Mouse (Mus musculus): Measurements from ENCODE around the gene Gm20388. TPM values are rescaled to one million over a fixed set of nuclear protein-coding genes. Genes with fewer than 3 reads are reported as not detected.
"Not testable (repeated sequence)": the region's sequence is repeated elsewhere in the genome, so short reads cannot be mapped to it uniquely, and the experiment has no call there.

Gm20388 gene
- polyA plus RNA-seq, 1 experiment from 2014 or later = not detected

DNA sequence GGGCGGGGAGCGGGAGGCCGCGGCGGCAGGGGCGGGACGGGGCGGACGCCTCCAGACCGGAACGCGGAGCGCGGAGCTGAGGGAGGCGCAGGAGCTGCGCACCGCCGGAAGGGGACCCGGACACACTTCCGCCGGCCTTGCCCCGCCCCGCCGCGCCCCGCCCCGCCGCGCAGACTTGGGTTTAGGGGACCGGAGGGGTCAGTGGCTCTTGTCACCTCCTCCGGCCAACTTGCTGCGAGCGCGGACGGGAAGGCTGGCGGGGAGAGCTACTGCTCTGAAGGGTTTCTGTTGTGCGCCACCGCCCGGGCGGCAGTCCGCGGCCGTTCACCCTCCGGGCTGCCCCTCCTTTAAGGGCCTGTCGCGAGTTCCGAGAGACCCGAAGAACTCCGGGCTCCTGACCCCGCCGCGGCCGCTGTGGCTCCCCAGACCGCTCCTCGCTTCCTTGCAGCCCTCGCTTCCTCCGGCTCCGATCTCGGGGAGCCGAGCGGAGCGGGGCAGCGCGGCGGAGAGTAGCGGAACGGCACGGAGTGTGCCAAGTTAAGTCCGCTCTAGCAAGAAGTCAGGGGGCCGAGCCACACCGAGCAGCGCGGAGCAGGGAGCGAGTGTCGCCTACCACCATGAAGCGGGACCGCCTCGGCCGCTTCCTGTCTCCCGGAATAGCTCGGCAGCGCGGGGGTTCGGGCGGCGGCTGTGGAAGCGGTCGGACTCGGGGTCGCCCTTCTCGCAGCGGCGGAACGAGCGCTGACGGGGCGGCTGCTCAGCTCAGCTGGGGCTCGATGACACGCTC lies 3343.7 kb downstream of the Gm20388 start, which contains the start of the genes Zfp276 and Vps9d1:
Gene Zfp276 (plus strand): TSS at position 97 of the 787 bp plus-strand sequence.
Gene Vps9d1 (minus strand): TSS at position 250 of the 787 bp plus-strand sequence.
- TF ChIP-seq EP300 (optimal IDR thresholded peaks at IDR 0.05) (no peak), CTCF (IDR thresholded peaks at IDR 0.05; ENCODE audit: low read depth) (no peak; the same call in 1 of the 2 replicates)
- Histone ChIP-seq H3K27ac (replicated peaks) (peak within 1 kb of the TSS; percentile 94), H3K4me3 (ENCODE audit: low read depth, low read length) (peak within 1 kb of the TSS; percentile 97), H3K36me3 (ENCODE audit: control insufficient read depth, insufficient read depth, low read length) (peaks cover 27% of the 10 kb centered on the region), H3K27me3 (ENCODE audit: control insufficient read depth, insufficient read depth, low read length) (no peaks in the 10 kb centered on the region), H3K4me2 (replicated peaks; ENCODE audit: low read depth) (peak within 1 kb of the TSS; percentile 94), H3K4me1 (replicated peaks; ENCODE audit: control insufficient read depth, insufficient read depth) (no peaks in the 10 kb centered on the region; the same call in none of the 2 replicates), H3K9ac (ENCODE audit: low read length) (peak within 1 kb of the TSS; percentile 96), H3K9me3 (ENCODE audit: control insufficient read depth, low read length) (no peaks in the 10 kb centered on the region)
- DNase-seq (ENCODE audit: low spot score) (peak; percentile 89), ATAC-seq (ENCODE audit: low FRiP score, low TSS enrichment) (peak; percentile 96)
- under 1% methylated on average over 82 of the region's 99 CpGs for WGBS

DNA sequence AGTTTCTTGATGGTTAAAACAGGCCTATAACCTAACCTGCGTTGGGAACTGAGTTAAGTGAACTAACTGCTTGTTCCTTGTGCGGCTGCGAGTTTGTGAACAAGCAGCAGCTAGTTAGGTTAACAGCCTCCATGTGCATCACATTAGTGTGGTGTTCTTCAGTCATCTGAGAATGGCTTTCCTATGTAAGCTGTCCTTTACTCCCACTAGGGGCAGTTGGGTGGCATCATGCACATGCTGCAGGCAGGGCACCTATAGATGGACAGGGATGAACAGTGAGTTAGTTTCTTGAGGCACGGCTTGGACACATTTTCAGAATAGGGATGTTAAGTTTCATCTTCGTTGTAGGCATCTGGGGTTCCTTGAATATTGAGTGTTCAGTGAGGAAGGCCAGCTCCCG lies 3344.5 kb downstream of the Gm20388 start:
- whole genome bisulfite sequencing = 63% methylated on average over 6 of the region's 6 CpGs
- H3K4me1 ChIP-seq (replicated peaks; ENCODE audit: control insufficient read depth, insufficient read depth) = no peaks in the 10 kb centered on the region; the same call in none of the 2 replicates
- no peak overlapping the region for H3K27ac ChIP-seq (replicated peaks)
- peak overlapping the region; percentile 96 for H3K9ac ChIP-seq (ENCODE audit: low read length)
- H3K9me3 ChIP-seq (ENCODE audit: control insufficient read depth, low read length) = no peaks in the 10 kb centered on the region
- TF ChIP-seq EP300 (optimal IDR thresholded peaks at IDR 0.05) (no peak), CTCF (IDR thresholded peaks at IDR 0.05; ENCODE audit: low read depth) (peak; percentile 49)
- peaks cover 29% of the 10 kb centered on the region for H3K36me3 ChIP-seq (ENCODE audit: control insufficient read depth, insufficient read depth, low read length)
- no peaks in the 10 kb centered on the region for H3K27me3 ChIP-seq (ENCODE audit: control insufficient read depth, insufficient read depth, low read length)
- DNase-seq (ENCODE audit: low spot score) = no peak
- peak overlapping the region; percentile 97 for H3K4me3 ChIP-seq (ENCODE audit: low read depth, low read length)
- no peak for ATAC-seq (ENCODE audit: low FRiP score, low TSS enrichment)
- peak overlapping the region; percentile 94 for H3K4me2 ChIP-seq (replicated peaks; ENCODE audit: low read depth)

- H3K4me3 ChIP-seq (ENCODE audit: low read depth, low read length) = no peak overlapping the region
- no peak for TF ChIP-seq CTCF (IDR thresholded peaks at IDR 0.05; ENCODE audit: low read depth)
- no peak for TF ChIP-seq EP300 (optimal IDR thresholded peaks at IDR 0.05)
- H3K27ac ChIP-seq (replicated peaks) = no peak overlapping the region
- peaks cover 28% of the 10 kb centered on the region for H3K36me3 ChIP-seq (ENCODE audit: control insufficient read depth, insufficient read depth, low read length)
- H3K9ac ChIP-seq (ENCODE audit: low read length) = no peak overlapping the region
- H3K4me1 ChIP-seq (replicated peaks; ENCODE audit: control insufficient read depth, insufficient read depth) = no peaks in the 10 kb centered on the region; the same call in none of the 2 replicates
- ATAC-seq (ENCODE audit: low FRiP score, low TSS enrichment) (no peak), DNase-seq (ENCODE audit: low spot score) (no peak)
- no peaks in the 10 kb centered on the region for H3K9me3 ChIP-seq (ENCODE audit: control insufficient read depth, low read length)
- no peaks in the 10 kb centered on the region for H3K27me3 ChIP-seq (ENCODE audit: control insufficient read depth, insufficient read depth, low read length)
- H3K4me2 ChIP-seq (replicated peaks; ENCODE audit: low read depth) = no peak overlapping the region
- 89% methylated on average over 3 of the region's 3 CpGs for WGBS
Measured at GRCm38 (mm10) chr8:123257114-123257513, 3346.5 kb downstream of the Gm20388 start.

GRCm38 (mm10) chr8:123257593-123257992 lies 3347.0 kb downstream of the Gm20388 start:
- not testable (repeated sequence) for H3K4me1 ChIP-seq (replicated peaks; ENCODE audit: control insufficient read depth, insufficient read depth); ATAC-seq (ENCODE audit: low FRiP score, low TSS enrichment); H3K27me3 ChIP-seq (ENCODE audit: control insufficient read depth, insufficient read depth, low read length); H3K27ac ChIP-seq (replicated peaks); H3K4me2 ChIP-seq (replicated peaks; ENCODE audit: low read depth); H3K4me3 ChIP-seq (ENCODE audit: low read depth, low read length); DNase-seq (ENCODE audit: low spot score); H3K9ac ChIP-seq (ENCODE audit: low read length); H3K9me3 ChIP-seq (ENCODE audit: control insufficient read depth, low read length)
- peaks cover 28% of the 10 kb centered on the region for H3K36me3 ChIP-seq (ENCODE audit: control insufficient read depth, insufficient read depth, low read length)
- WGBS = 90% methylated on average over 8 of the region's 8 CpGs

DNA sequence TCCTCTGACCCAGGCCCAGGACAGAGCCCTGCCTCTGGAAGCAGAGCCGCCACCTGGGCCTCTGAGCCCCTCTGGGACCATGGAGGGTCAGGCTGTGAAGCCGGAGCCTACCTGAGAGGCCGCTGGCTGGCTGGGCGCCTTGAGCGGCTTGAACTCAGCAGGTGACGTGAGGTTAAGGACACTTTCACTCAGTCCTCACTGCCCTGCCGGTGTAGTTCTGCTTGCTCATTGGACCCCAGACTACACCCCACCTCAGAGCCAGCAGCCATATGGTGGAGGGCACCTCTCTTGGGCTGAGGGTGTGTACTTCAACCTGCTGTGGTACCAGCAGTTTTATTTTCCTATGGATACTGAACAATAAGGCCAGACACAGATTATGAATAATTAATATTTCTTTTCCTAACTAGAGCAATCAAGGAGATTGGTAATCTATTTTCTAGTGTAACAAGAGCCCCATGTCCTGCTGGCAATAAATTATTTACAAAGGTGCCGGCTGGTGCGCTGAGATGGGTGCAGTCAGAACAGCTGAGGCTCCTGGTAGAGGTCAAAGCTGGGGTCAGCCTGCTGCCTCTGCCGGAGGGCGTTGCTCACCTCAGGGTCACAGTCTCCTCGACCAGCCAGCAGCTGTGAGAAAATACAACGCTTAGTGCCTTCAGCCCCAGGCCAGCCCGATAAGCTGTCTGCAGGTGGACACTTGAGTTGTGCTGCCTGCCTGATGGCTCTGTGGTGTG lies 3357.4 kb downstream of the Gm20388 start:
- WGBS = 76% methylated on average over 14 of the region's 14 CpGs
- Histone ChIP-seq H3K27ac (replicated peaks) (no peak overlapping the region), H3K4me3 (ENCODE audit: low read depth, low read length) (no peak overlapping the region), H3K9ac (ENCODE audit: low read length) (no peak overlapping the region), H3K4me1 (replicated peaks; ENCODE audit: control insufficient read depth, insufficient read depth) (no peaks in the 10 kb centered on the region), H3K4me2 (replicated peaks; ENCODE audit: low read depth) (no peak overlapping the region), H3K27me3 (ENCODE audit: control insufficient read depth, insufficient read depth, low read length) (no peaks in the 10 kb centered on the region), H3K9me3 (ENCODE audit: control insufficient read depth, low read length) (no peaks in the 10 kb centered on the region), H3K36me3 (ENCODE audit: control insufficient read depth, insufficient read depth, low read length) (peaks cover 33% of the 10 kb centered on the region)
- TF ChIP-seq CTCF (IDR thresholded peaks at IDR 0.05; ENCODE audit: low read depth) = no peak
- no peak for TF ChIP-seq EP300 (optimal IDR thresholded peaks at IDR 0.05)
- DNase-seq (ENCODE audit: low spot score) (no peak), ATAC-seq (ENCODE audit: low FRiP score, low TSS enrichment) (peak; percentile 15; the same call in 1 of the 2 replicates)
